Mouse (Mus musculus): ENCODE measurements around the gene Olfr282.
"Not testable (repeated sequence)": the region's sequence is repeated elsewhere in the genome, so short reads cannot be mapped to it uniquely, and the experiment has no call there.

Olfr282 gene

GRCm38 (mm10) chr15:98430925-98431324 is at the start of gene Olfr282:
Olfr282 (plus strand) TSS chr15:98431225.
- not testable (repeated sequence) for DNase-seq (ENCODE audit: low spot score)

DNA sequence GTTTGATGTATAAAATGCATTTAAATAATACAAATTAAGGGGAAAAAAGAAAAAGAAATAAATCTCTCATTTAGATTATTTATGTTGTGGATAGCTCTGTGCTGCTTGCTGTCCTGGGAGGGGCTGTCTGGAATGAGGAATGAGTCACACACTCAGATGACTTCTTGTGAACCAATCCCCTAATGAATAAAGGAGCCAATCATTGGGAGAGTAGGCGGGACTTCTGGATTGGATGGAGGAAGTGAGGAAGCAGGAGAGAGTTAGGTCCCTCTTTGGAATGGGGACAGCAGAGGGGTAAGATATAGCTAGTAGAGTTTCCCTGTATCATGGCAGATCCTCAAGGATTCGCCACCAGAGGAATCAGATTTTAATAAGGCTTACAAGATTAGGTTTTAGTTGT is 43.4 kb upstream of the Olfr282 start:
- DNase-seq (ENCODE audit: low spot score): no peak

- DNase-seq (ENCODE audit: low spot score): peak; percentile 80
These were observed 41.2 kb upstream of the Olfr282 start for GRCm38 (mm10) chr15:98389796-98390195.

GRCm38 (mm10) chr15:98391081-98391902 is 39.7 kb upstream of the Olfr282 start:
- no peak for DNase-seq (ENCODE audit: low spot score)

GRCm38 (mm10) chr15:98391903-98392187 is 39.2 kb upstream of the Olfr282 start:
- no peak for DNase-seq (ENCODE audit: low spot score)

- no peak for DNase-seq (ENCODE audit: low spot score)
These were observed 33.9 kb upstream of the Olfr282 start for GRCm38 (mm10) chr15:98397136-98397535.

DNA sequence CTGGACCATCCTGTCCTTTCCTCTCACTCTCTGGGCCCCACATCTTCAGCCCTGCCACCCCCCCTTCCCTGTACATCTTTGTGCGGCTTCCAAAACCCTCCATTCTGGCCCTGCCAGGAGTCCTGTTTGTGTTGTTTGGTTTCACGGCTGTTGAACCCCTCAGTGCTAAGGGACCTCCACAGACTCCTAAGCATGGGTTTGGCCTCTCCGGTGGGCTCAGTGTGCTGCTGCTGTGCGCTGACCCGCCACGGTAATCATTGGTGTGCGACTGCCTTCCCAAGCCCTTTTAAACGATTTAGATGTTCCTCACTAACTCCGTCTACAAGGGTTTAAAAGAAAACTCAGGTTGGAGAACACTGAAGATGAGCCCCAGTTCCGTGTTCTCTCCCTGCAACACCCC is 28.7 kb upstream of the Olfr282 start:
- no peak for DNase-seq (ENCODE audit: low spot score)

GRCm38 (mm10) chr15:98408406-98409060 is 22.5 kb upstream of the Olfr282 start:
- DNase-seq (ENCODE audit: low spot score): no peak

DNA sequence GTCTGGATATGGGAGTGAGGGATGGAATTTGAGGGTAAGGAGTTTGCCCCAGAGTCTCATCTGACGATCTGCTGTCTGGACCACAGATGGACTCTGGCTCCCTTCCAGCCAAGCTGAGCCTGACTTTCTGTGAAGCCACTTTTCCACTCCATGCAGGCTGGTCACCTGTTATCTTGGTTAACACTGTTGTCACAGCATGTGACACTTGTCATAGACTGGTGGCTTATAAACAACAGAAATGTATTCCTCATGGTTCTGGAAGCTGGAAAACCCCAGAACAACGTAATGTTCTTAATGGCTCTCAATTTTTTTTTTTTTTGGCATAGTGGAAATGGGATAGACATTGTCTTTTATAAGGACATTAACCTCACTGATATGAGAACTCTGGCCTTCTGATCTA is 21.4 kb upstream of the Olfr282 start:
- DNase-seq (ENCODE audit: low spot score): no peak

GRCm38 (mm10) chr15:98410249-98410648 is 20.8 kb upstream of the Olfr282 start:
- no peak for DNase-seq (ENCODE audit: low spot score)

DNA sequence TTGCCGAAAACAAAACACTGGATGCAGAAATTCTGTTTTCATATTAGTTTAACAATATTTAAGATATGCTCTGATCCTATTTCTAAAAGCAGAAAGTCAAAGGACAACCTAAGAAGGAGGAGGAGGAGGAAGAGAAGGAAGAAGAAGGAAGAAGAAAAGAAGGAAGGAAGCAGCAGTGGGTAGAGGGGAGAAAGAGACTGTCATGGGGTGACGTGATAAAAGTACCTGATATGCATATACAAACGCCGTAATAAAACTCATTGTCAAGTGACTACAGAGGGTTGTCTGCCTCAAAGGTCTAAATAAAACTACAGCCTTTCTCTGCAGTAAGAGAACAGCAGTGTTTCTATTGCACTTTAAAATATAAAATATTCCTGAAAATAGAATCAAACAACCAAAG is 15.0 kb upstream of the Olfr282 start:
- no peak for DNase-seq (ENCODE audit: low spot score)

- not testable (repeated sequence) for DNase-seq (ENCODE audit: low spot score)
These were observed 14.2 kb upstream of the Olfr282 start for GRCm38 (mm10) chr15:98416802-98417201.

GRCm38 (mm10) chr15:98417285-98417684 is 13.7 kb upstream of the Olfr282 start:
- DNase-seq (ENCODE audit: low spot score): not testable (repeated sequence)

DNA sequence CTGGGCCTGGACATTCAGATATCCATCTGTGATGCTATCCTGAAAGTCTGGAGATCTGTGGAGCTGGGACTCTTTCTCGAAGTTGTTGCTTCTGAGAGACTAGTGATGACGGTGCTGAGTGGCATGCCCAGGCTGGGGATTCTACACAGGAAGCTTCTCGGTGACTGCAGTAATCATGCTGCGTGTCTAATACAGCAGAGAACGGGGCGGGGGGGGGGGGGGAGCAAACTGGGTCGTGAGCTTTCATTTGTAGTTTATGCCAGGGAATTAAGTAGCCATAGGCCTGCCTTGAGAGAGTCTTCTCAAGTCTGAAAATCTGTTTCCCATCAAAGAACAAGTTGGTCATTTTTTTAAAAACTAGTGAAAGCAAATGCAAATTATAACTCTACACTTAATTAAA is 12.9 kb upstream of the Olfr282 start:
- DNase-seq (ENCODE audit: low spot score): no peak

DNA sequence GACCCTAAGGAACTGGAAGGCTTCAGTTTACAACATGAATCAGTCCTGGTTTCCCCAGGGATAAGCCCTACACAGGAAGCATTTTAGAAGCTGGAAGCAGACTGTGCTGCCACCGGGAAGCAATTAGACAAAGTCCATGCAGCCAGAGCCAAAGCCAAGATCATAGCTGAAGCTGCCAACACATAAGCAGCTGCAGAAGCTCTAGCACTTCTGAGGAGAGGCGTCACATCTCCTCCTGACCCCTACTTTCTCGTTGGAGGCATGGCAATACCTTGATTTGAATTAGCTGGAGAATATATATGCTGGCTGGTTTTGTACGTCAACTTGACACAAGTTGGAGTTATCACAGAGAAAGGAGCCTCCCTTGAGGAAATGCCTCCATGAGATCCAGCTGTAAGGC is 10.1 kb upstream of the Olfr282 start:
- no peak for DNase-seq (ENCODE audit: low spot score)

GRCm38 (mm10) chr15:98424326-98424725 is 6.7 kb upstream of the Olfr282 start:
- DNase-seq (ENCODE audit: low spot score): no peak

GRCm38 (mm10) chr15:98424753-98425152 is 6.3 kb upstream of the Olfr282 start:
- no peak for DNase-seq (ENCODE audit: low spot score)

- no peak for DNase-seq (ENCODE audit: low spot score)
These were observed 5.8 kb upstream of the Olfr282 start for GRCm38 (mm10) chr15:98425188-98425587.

GRCm38 (mm10) chr15:98444561-98444960 is 13.5 kb downstream of the Olfr282 start:
- DNase-seq (ENCODE audit: low spot score): no peak

GRCm38 (mm10) chr15:98448521-98448920 is 17.5 kb downstream of the Olfr282 start:
- DNase-seq (ENCODE audit: low spot score): no peak

DNA sequence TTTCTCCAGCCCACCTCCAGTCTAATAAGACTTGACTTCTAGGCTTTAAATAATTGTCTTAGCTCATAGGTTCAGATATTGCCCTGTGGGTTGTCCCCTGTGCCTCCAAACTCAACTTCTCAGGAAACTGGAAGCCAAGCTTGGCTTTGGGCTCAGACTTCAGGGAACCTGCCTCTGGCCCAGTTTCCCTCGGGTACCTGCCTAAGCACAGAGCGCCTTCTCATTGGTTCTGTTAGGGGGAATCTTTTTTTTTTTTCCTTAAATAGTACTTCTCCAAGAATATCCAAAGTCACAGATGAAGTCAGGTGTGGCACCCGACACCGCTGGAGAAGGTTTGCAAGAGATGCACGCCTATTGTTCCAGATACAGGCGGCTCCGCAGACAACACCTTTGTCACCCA is 21.3 kb downstream of the Olfr282 start, which contains the start of gene Olfr281:
Gene Olfr281, plus strand, starts transcription at position 301 of the 400 bp plus-strand sequence.
- no peak for DNase-seq (ENCODE audit: low spot score)

GRCm38 (mm10) chr15:98469596-98469995 is 38.6 kb downstream of the Olfr282 start, which contains the start of gene OR5BS1P:
OR5BS1P (plus strand) TSS chr15:98469896.
- no peak for DNase-seq (ENCODE audit: low spot score)

DNA sequence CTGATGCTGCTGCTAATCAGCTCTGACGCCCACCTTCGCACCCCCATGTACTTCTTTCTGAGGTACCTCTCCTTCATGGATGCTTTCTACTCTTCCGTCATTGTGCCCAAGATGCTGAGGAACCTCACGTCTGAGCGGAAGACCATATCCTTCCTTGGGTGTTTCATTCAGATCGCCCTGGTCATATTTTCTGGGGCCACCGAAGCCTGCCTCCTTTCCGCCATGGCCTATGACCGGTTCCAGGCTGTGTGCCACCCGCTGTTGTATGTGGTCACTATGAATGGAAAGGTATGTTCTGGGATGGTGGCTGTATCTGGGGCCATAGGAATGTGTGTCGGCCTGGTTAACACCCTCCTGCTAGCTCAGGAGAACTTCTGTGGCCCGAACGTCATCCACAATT is 40.5 kb downstream of the Olfr282 start:
- DNase-seq (ENCODE audit: low spot score): no peak

DNA sequence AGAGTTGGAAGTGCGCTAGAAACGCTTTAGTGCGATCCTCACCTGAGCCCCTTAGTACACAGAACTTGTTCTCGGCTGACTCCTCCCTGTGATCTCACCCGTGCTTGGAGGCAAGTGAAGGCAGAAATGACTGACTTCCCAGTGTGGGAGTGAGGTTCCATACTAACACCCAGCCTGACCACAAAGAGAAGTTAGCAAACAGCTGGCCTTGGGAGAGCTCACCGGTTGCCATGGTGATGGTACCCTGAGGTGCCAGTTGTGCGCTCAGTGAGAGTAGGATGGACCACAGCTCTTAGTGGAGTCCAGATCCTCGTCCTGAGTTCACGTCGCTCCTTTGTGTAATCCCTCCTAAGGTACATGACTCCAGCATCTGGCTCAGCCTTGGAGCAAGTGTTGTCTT is 43.9 kb downstream of the Olfr282 start:
- DNase-seq (ENCODE audit: low spot score): no peak

All from urinary bladder, postnatal 25 days (tissue).